Mouse (Mus musculus): ENCODE measurements at regions not wholly inside any gene's neighbourhood (a gene's known extent, or its start where the extent isn't known, plus 50 kb on each side); places are given as distances from the start of the nearest gene placed in this dataset.

GRCm38 (mm10) chr2:19714025-19714424 is 56.5 kb downstream of the Otud1 start:
- no peak for DNase-seq (ENCODE audit: low read depth)

GRCm38 (mm10) chr2:19715564-19716238 is 58.1 kb downstream of the Otud1 start:
- DNase-seq (ENCODE audit: low read depth): peak; percentile 34

- no peak for DNase-seq (ENCODE audit: low read depth)
These were observed 58.8 kb downstream of the Otud1 start for GRCm38 (mm10) chr2:19716388-19716787.

- DNase-seq (ENCODE audit: low read depth): no peak
These were observed 68.5 kb downstream of the Otud1 start for GRCm38 (mm10) chr2:19726085-19726484.

- DNase-seq (ENCODE audit: low read depth): no peak
These were observed 69.4 kb downstream of the Otud1 start for GRCm38 (mm10) chr2:19726904-19727303.

GRCm38 (mm10) chr2:19732922-19733859 is 75.6 kb downstream of the Otud1 start:
- DNase-seq (ENCODE audit: low read depth): no peak

GRCm38 (mm10) chr2:19734164-19734870 is 76.8 kb downstream of the Otud1 start:
- DNase-seq (ENCODE audit: low read depth): no peak

GRCm38 (mm10) chr2:19741508-19741907 is 84.0 kb downstream of the Otud1 start:
- no peak for DNase-seq (ENCODE audit: low read depth)

GRCm38 (mm10) chr2:19743467-19743866 is 85.9 kb downstream of the Otud1 start:
- DNase-seq (ENCODE audit: low read depth): no peak

- no peak for DNase-seq (ENCODE audit: low read depth)
These were observed 87.6 kb downstream of the Otud1 start for GRCm38 (mm10) chr2:19744986-19745660.

GRCm38 (mm10) chr2:19752753-19753152 is 95.2 kb downstream of the Otud1 start:
- no peak for DNase-seq (ENCODE audit: low read depth)

- DNase-seq (ENCODE audit: low read depth): no peak
These were observed 95.9 kb downstream of the Otud1 start for GRCm38 (mm10) chr2:19753479-19753878.

- no peak for DNase-seq (ENCODE audit: low read depth)
These were observed 100.4 kb downstream of the Otud1 start for GRCm38 (mm10) chr2:19757910-19758309.

GRCm38 (mm10) chr2:19759169-19759568 is 101.6 kb downstream of the Otud1 start:
- no peak for DNase-seq (ENCODE audit: low read depth)

GRCm38 (mm10) chr2:19759577-19759976 is 102.0 kb downstream of the Otud1 start:
- DNase-seq (ENCODE audit: low read depth): no peak

GRCm38 (mm10) chr2:19762996-19763395 is 105.4 kb downstream of the Otud1 start:
- no peak for DNase-seq (ENCODE audit: low read depth)

- no peak for DNase-seq (ENCODE audit: low read depth)
These were observed 124.7 kb upstream of the Etl4 start for GRCm38 (mm10) chr2:19784913-19785312.

- DNase-seq (ENCODE audit: low read depth): no peak
These were observed 123.8 kb upstream of the Etl4 start for GRCm38 (mm10) chr2:19785663-19786260.

GRCm38 (mm10) chr2:19792177-19792576 is 117.4 kb upstream of the Etl4 start:
- DNase-seq (ENCODE audit: low read depth): no peak

GRCm38 (mm10) chr2:19796790-19797189 is 112.8 kb upstream of the Etl4 start:
- no peak for DNase-seq (ENCODE audit: low read depth)

Data from gonadal fat pad, adult 2 months (tissue).